Mouse (Mus musculus): Measurements from ENCODE around the gene Tfr2. TPM values are rescaled to one million over a fixed set of nuclear protein-coding genes. Genes with fewer than 3 reads are reported as not detected.
"Not testable (repeated sequence)": the region's sequence is repeated elsewhere in the genome, so short reads cannot be mapped to it uniquely, and the experiment has no call there.

The Tfr2 gene
- polyA plus RNA-seq, 1 experiment from 2014 or later: 4.9 TPM

DNA sequence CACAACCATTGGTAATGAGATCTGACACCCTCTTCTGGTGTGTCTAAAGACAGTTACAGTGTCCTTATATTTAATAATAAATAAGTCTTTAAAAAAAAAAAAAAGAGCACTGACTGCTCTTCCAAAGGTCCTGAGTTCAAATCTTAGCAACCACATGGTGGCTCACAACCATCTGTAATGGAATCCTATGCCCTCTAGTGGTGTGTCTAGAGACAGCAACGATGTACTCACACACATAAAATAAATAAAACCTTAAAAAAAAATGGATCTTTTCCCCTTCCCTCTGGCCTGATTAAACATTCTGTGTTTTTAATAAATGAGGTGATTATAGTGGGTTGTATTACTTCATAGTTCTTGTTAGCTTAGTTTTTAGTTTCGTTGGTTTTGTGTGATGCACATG, 45.3 kb downstream of the Tfr2 start:
- H3K27ac ChIP-seq; H3K27me3 ChIP-seq (ENCODE audit: insufficient read depth, poor library complexity, severe bottlenecking); H3K36me3 ChIP-seq; DNase-seq (ENCODE audit: low spot score); H3K9me3 ChIP-seq; H3K4me3 ChIP-seq: not testable (repeated sequence)
- WGBS: 94% methylated on average over 2 of the region's 2 CpGs
- H3K4me1 ChIP-seq (replicated peaks): peaks cover 41% of the 10 kb centered on the region

- 0 out of 2 replicates have a peak, but pooled peaks cover 3% of the 10 kb centered on the region for H3K27me3 ChIP-seq (ENCODE audit: insufficient read depth, poor library complexity, severe bottlenecking)
- 88% methylated on average over 7 of the region's 7 CpGs for WGBS
Measured at GRCm38 (mm10) chr5:137615347-137615746, 45.7 kb downstream of the Tfr2 start.

DNA sequence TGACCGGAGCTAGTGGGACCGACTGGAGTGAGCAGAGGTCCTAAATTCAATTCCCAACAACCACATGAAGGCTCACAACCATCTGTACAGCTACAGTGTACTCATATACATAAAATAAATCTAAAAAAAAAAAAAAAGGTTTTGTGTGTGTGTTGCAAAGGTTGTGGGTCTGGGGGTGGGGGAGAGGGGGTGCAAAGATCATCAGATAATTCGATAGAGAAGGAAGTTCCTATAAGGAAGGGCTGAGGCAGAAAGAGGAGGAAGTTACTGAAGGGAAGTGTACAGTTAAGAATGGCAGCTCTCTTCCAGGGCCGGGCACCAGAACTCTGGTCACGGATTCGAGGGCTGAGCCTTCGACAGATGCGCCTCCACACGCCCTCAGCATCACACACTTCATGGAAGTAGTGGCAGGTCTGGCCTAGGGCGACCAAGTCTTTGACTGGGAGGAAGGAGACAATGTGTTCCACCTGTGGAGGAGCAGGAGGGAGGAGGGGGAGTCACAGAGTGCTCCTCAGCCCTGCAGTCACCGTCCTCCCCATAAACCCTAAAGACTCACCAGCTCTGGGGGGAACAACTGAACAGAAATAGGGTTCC, 54.4 kb downstream of the Tfr2 start:
- 87% methylated on average over 11 of the region's 11 CpGs for WGBS
- H3K27ac ChIP-seq: no peak overlapping the region

More at GRCm38 (mm10) chr5:137615347-137615746, 45.7 kb downstream of the Tfr2 start:
- Histone ChIP-seq H3K4me1 (replicated peaks) (peaks cover 36% of the 10 kb centered on the region), H3K4me3 (no peak overlapping the region), H3K9me3 (no peaks in the 10 kb centered on the region), H3K27ac (no peak overlapping the region), H3K36me3 (no peaks in the 10 kb centered on the region)
- no peak for DNase-seq (ENCODE audit: low spot score)

DNA sequence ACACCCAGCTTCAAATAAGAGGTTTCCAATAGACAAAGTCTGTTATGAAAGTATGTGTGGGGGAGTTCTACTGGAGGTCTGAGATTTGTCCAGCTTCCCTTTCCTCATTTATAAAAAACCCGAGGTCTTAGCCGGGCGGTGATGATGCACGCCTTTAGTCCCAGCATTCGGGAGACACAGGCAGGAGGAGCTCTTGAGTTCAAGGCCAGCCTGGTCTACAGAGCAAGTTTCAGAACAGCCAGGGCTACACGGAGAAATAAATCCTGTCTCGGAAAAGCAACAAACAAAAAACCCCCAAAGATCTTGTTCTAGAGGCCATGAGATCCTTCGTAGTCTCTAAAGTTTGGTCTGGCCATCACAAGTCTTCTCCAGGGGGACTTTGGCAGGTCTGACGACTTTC, 58.4 kb downstream of the Tfr2 start:
- no peaks in the 10 kb centered on the region for H3K27me3 ChIP-seq (ENCODE audit: insufficient read depth, poor library complexity, severe bottlenecking)
- DNase-seq (ENCODE audit: low spot score): no peak
- peaks cover 19% of the 10 kb centered on the region for H3K36me3 ChIP-seq
- WGBS: 7% methylated on average over 9 of the region's 9 CpGs
- H3K4me1 ChIP-seq (replicated peaks): peaks cover 61% of the 10 kb centered on the region
- no peaks in the 10 kb centered on the region for H3K9me3 ChIP-seq
- H3K4me3 ChIP-seq: peak overlapping the region; percentile 92
- H3K27ac ChIP-seq: peak overlapping the region; percentile 97

More for the DNA sequence above, 54.4 kb downstream of the Tfr2 start:
- Histone ChIP-seq H3K9me3 (no peaks in the 10 kb centered on the region), H3K4me1 (replicated peaks) (peaks cover 27% of the 10 kb centered on the region), H3K4me3 (no peak overlapping the region), H3K27me3 (ENCODE audit: insufficient read depth, poor library complexity, severe bottlenecking) (no peaks in the 10 kb centered on the region), H3K36me3 (no peaks in the 10 kb centered on the region)
- no peak for DNase-seq (ENCODE audit: low spot score)

- peak; percentile 99 for DNase-seq (ENCODE audit: low spot score)
- H3K9me3 ChIP-seq: no peaks in the 10 kb centered on the region
- H3K4me1 ChIP-seq (replicated peaks): peaks cover 65% of the 10 kb centered on the region
- peak within 1 kb of the TSS; percentile 97 for H3K27ac ChIP-seq
- H3K27me3 ChIP-seq (ENCODE audit: insufficient read depth, poor library complexity, severe bottlenecking): no peaks in the 10 kb centered on the region
- WGBS: under 1% methylated on average over 46 of the region's 46 CpGs
- peaks cover 26% of the 10 kb centered on the region for H3K36me3 ChIP-seq
- H3K4me3 ChIP-seq: peak within 1 kb of the TSS; percentile 92
Measured at GRCm38 (mm10) chr5:137628498-137629305, 59.1 kb downstream of the Tfr2 start, which contains the start of the genes Fbxo24, Lrch4 and Gm20605. Gene Fbxo24, minus strand, starts transcription at chr5:137629002. Gene Lrch4, plus strand, starts transcription at chr5:137629121. Gene Gm20605, plus strand, starts transcription at chr5:137629175.

- H3K4me1 ChIP-seq (replicated peaks): peaks cover 68% of the 10 kb centered on the region
- H3K9me3 ChIP-seq: no peaks in the 10 kb centered on the region
- under 1% methylated on average over 23 of the region's 23 CpGs for WGBS
- peaks cover 32% of the 10 kb centered on the region for H3K36me3 ChIP-seq
- H3K27ac ChIP-seq: peak overlapping the region; percentile 97
- H3K27me3 ChIP-seq (ENCODE audit: insufficient read depth, poor library complexity, severe bottlenecking): no peaks in the 10 kb centered on the region
- no peak for DNase-seq (ENCODE audit: low spot score)
- peak overlapping the region; percentile 92 for H3K4me3 ChIP-seq
Measured at GRCm38 (mm10) chr5:137629306-137629721, 59.7 kb downstream of the Tfr2 start.

DNA sequence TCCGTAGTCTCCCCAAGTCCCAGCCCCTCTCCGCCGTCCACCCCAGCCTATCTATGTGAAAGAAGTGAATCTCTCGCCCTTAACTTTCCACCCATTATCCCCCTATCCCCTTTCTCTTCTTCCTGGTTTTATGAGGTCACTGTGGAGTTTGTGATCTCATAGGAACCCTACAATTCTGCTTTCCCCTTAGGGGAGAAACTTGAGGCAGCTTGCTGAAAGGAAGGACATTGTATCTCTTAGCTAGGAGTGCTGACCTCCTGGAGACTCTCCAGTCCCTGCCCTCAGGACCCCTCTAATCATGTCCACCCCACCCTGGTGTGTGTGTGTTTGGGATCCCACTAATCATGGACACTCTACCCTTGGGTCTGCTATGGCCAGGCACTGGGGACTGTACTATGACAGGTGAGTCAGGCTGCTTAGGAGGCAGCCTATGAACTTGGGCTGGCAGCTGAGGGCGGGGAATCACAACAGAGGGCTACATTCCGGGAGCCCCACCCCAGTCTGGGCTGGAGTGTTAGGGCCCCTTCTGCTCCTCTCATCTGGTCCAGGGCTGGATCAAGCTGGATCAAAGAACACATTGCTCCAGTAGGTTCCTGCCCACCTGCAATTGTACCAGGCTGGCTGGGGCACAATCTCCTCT, 60.4 kb downstream of the Tfr2 start:
- Histone ChIP-seq H3K9me3 (no peaks in the 10 kb centered on the region), H3K27me3 (ENCODE audit: insufficient read depth, poor library complexity, severe bottlenecking) (no peaks in the 10 kb centered on the region), H3K4me3 (peak overlapping the region; percentile 92), H3K27ac (peak overlapping the region; percentile 97), H3K4me1 (replicated peaks) (peaks cover 63% of the 10 kb centered on the region), H3K36me3 (peaks cover 39% of the 10 kb centered on the region)
- DNase-seq (ENCODE audit: low spot score): no peak
- 24% methylated on average over 6 of the region's 6 CpGs for WGBS

DNA sequence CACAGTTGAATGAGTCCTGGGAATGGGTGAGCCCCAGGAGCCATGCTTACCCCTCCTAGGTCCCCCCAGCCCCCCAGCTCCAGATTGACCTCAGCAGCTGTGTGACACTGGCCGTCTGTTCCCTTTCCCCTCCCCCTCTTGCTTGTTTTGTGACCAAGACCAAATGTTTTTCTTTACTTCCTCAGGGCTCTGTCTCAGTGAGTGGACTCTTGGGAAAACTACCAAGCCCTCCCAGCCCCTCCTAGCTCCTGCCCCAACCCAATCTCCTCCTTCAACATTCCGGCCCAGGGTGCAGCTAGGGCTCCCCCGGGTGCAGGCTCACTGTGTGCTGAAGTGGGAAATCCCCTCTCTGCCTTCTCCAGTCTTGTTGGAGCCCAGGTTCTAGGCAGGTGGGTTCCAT, 61.0 kb downstream of the Tfr2 start:
- peak overlapping the region; percentile 97 for H3K27ac ChIP-seq

DNA sequence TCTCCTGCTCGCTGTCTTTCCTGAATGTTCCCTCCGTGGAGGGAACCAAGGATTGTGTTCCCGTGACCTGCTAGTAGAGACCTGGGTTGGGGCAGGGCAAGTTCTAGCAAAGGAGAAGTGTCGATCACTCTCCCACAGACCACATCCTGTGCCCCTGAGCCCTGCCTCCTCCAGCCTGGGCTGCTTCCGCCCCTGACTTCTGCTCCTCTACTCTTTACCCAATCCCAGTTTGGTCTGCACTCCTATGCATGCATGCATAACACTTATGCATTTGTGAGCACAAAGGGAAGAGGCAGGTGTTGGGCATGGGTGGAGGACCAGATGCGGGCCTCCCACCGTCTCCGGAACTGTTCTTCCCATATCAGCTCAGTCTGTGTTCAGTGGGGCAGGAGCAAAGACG, 61.5 kb downstream of the Tfr2 start:
- Histone ChIP-seq H3K27me3 (ENCODE audit: insufficient read depth, poor library complexity, severe bottlenecking) (no peaks in the 10 kb centered on the region), H3K4me1 (replicated peaks) (peaks cover 54% of the 10 kb centered on the region), H3K27ac (peak overlapping the region; percentile 97), H3K9me3 (no peaks in the 10 kb centered on the region), H3K4me3 (peak overlapping the region; percentile 92), H3K36me3 (peaks cover 51% of the 10 kb centered on the region)
- DNase-seq (ENCODE audit: low spot score): no peak
- 68% methylated on average over 9 of the region's 9 CpGs for WGBS

More for the DNA sequence above, 61.0 kb downstream of the Tfr2 start:
- H3K4me1 ChIP-seq (replicated peaks): peaks cover 58% of the 10 kb centered on the region
- DNase-seq (ENCODE audit: low spot score): no peak
- H3K36me3 ChIP-seq: peaks cover 45% of the 10 kb centered on the region
- H3K4me3 ChIP-seq: peak overlapping the region; percentile 92
- WGBS: 35% methylated on average over 3 of the region's 3 CpGs
- H3K9me3 ChIP-seq: no peaks in the 10 kb centered on the region
- H3K27me3 ChIP-seq (ENCODE audit: insufficient read depth, poor library complexity, severe bottlenecking): no peaks in the 10 kb centered on the region

GRCm38 (mm10) chr5:137631591-137631990, 62.0 kb downstream of the Tfr2 start:
- peak overlapping the region; percentile 92 for H3K4me3 ChIP-seq

GRCm38 (mm10) chr5:137633397-137634084, 63.9 kb downstream of the Tfr2 start:
- no peaks in the 10 kb centered on the region for H3K27me3 ChIP-seq (ENCODE audit: insufficient read depth, poor library complexity, severe bottlenecking)
- peaks cover 74% of the 10 kb centered on the region for H3K36me3 ChIP-seq
- H3K4me3 ChIP-seq: no peak overlapping the region
- no peak for DNase-seq (ENCODE audit: low spot score)
- H3K27ac ChIP-seq: no peak overlapping the region
- H3K4me1 ChIP-seq (replicated peaks): peaks cover 41% of the 10 kb centered on the region
- no peaks in the 10 kb centered on the region for H3K9me3 ChIP-seq
- WGBS: 83% methylated on average over 12 of the region's 12 CpGs

More at GRCm38 (mm10) chr5:137631591-137631990, 62.0 kb downstream of the Tfr2 start:
- DNase-seq (ENCODE audit: low spot score): no peak
- H3K36me3 ChIP-seq: peaks cover 55% of the 10 kb centered on the region
- peak overlapping the region; percentile 97 for H3K27ac ChIP-seq
- H3K9me3 ChIP-seq: no peaks in the 10 kb centered on the region
- 76% methylated on average over 4 of the region's 4 CpGs for WGBS
- H3K4me1 ChIP-seq (replicated peaks): peaks cover 54% of the 10 kb centered on the region
- no peaks in the 10 kb centered on the region for H3K27me3 ChIP-seq (ENCODE audit: insufficient read depth, poor library complexity, severe bottlenecking)
